Mouse (Mus musculus) neural tube, embryonic 12.5 days (tissue): ENCODE data around the gene Ddias. TPM values are rescaled to one million over a fixed set of nuclear protein-coding genes. Genes with fewer than 3 reads are reported as not detected.
"Not testable (repeated sequence)": the region's sequence is repeated elsewhere in the genome, so short reads cannot be mapped to it uniquely, and the experiment has no call there.

Source experiments
- ATAC-seq: fragments of 200-750 bp; cut with Nextera tagmentation; 2 replicates; pipeline ENCODE4 v1.8.0; 2017; ENCODE audit warnings: low read depth, mild to moderate bottlenecking, moderate TSS enrichment, moderate library complexity; ENCODE audit not compliant: low FRiP score
- H3K27ac ChIP-seq: fragments of 300-500 bp; sonication (generic); 2 replicates; pipeline ENCODE4 v1.5.1; 2016
- H3K27me3 ChIP-seq: fragments of 300-500 bp; sonication (generic); replicated peaks from 2 replicates; pipeline ENCODE4 v1.6.1; 2016; ENCODE audit warnings: mild to moderate bottlenecking
- H3K36me3 ChIP-seq: fragments of 300-500 bp; sonication (generic); 2 replicates; pipeline ENCODE4 v1.6.1; 2016; ENCODE audit warnings: mild to moderate bottlenecking
- H3K4me1 ChIP-seq: fragments of 300-500 bp; sonication (generic); 2 replicates; pipeline ENCODE4 v1.6.1; 2016
- H3K4me2 ChIP-seq: fragments of 300-500 bp; sonication (generic); replicated peaks from 2 replicates; pipeline ENCODE4 v1.6.1; 2016; ENCODE audit warnings: mild to moderate bottlenecking
- H3K4me3 ChIP-seq: fragments of 300-500 bp; sonication (generic); 2 replicates; pipeline ENCODE4 v1.5.1; 2016
- H3K9ac ChIP-seq: fragments of 300-500 bp; sonication (generic); 2 replicates; pipeline ENCODE4 v1.6.1; 2016; ENCODE audit warnings: mild to moderate bottlenecking
- H3K9me3 ChIP-seq: fragments of 300-500 bp; sonication (generic); 2 replicates; pipeline ENCODE4 v1.6.1; 2016; ENCODE audit warnings: mild to moderate bottlenecking
- WGBS: fragments of 180-500 bp; shearing (Covaris S2); methylation state at CpG from one replicate; pipeline ENCODE4 v1.1.7; 2016; 5-methylcytosine and 5-hydroxymethylcytosine counted together
- polyA plus RNA-seq: library from polyadenylated mRNA; unstranded; fragments of >200 nt; fragmentation: Nextera tagmentation; extraction: Ambion mirVana; gene quantifications from 2 replicates; pipeline ENCODE4 v1.2.1, GENCODE M21; 2016

Ddias gene
- 10.9 and 11.5 TPM in 2 replicates for polyA plus RNA-seq

- Histone ChIP-seq H3K9me3 (no peaks in the 10 kb centered on the region), H3K27me3 (no peaks in the 10 kb centered on the region), H3K4me2 (peak within 1 kb of the TSS; percentile 78), H3K27ac (peak within 1 kb of the TSS; percentile 94), H3K36me3 (no peaks in the 10 kb centered on the region), H3K4me3 (peak within 1 kb of the TSS; percentile 59), H3K4me1 (peaks cover 15% of the 10 kb centered on the region), H3K9ac (peak within 1 kb of the TSS; percentile 71)
- ATAC-seq: peak; percentile 94
- under 1% methylated on average over 53 of the region's 53 CpGs for WGBS
Measured at GRCm38 (mm10) chr7:92874116-92874675, at the start of gene Ddias, which contains the start of gene Prcp. Ddias (minus strand) TSS chr7:92874247. Prcp (plus strand) TSS chr7:92874470.

GRCm38 (mm10) chr7:92920857-92921172, 46.8 kb upstream of the Ddias start:
- Histone ChIP-seq H3K27me3 (no peaks in the 10 kb centered on the region), H3K4me3 (no peak overlapping the region), H3K4me1 (no peaks in the 10 kb centered on the region), H3K9me3 (no peaks in the 10 kb centered on the region), H3K4me2 (no peak overlapping the region), H3K36me3 (no peaks in the 10 kb centered on the region), H3K9ac (no peak overlapping the region), H3K27ac (no peak overlapping the region)
- 81% methylated on average over 2 of the region's 2 CpGs for WGBS
- ATAC-seq: no peak

- no peaks in the 10 kb centered on the region for H3K27me3 ChIP-seq
- H3K9ac ChIP-seq: no peak overlapping the region
- no peak overlapping the region for H3K4me3 ChIP-seq
- 84% methylated on average over 6 of the region's 6 CpGs for WGBS
- no peak overlapping the region for H3K27ac ChIP-seq
- no peak for ATAC-seq
- no peak overlapping the region for H3K4me2 ChIP-seq
- no peaks in the 10 kb centered on the region for H3K36me3 ChIP-seq
- H3K9me3 ChIP-seq: no peaks in the 10 kb centered on the region
- H3K4me1 ChIP-seq: no peaks in the 10 kb centered on the region
Measured at GRCm38 (mm10) chr7:92920172-92920856, 46.3 kb upstream of the Ddias start.

GRCm38 (mm10) chr7:92904285-92904684, 30.2 kb upstream of the Ddias start:
- not testable (repeated sequence) for H3K9ac ChIP-seq, H3K27ac ChIP-seq, H3K27me3 ChIP-seq, H3K4me1 ChIP-seq, H3K36me3 ChIP-seq, H3K4me3 ChIP-seq, H3K9me3 ChIP-seq, H3K4me2 ChIP-seq
- 63% methylated on average over 7 of the region's 7 CpGs for WGBS
- ATAC-seq: peak; percentile 49; the same call in 1 of the 2 replicates

- no peaks in the 10 kb centered on the region for H3K4me1 ChIP-seq
- no peaks in the 10 kb centered on the region for H3K9me3 ChIP-seq
- H3K9ac ChIP-seq: no peak overlapping the region
- peak; percentile 88 for ATAC-seq
- no peak overlapping the region for H3K4me3 ChIP-seq
- 48% methylated on average over 7 of the region's 7 CpGs for WGBS
- H3K27ac ChIP-seq: no peak overlapping the region
- H3K27me3 ChIP-seq: no peaks in the 10 kb centered on the region
- no peaks in the 10 kb centered on the region for H3K36me3 ChIP-seq
- no peak overlapping the region for H3K4me2 ChIP-seq
Measured at GRCm38 (mm10) chr7:92903360-92904038, 29.5 kb upstream of the Ddias start.

- Histone ChIP-seq H3K9me3 (no peaks in the 10 kb centered on the region), H3K27me3 (no peaks in the 10 kb centered on the region), H3K4me2 (no peak overlapping the region), H3K9ac (no peak overlapping the region), H3K36me3 (no peaks in the 10 kb centered on the region), H3K27ac (no peak overlapping the region), H3K4me3 (no peak overlapping the region), H3K4me1 (no peaks in the 10 kb centered on the region)
- 68% methylated on average over 2 of the region's 2 CpGs for WGBS
- ATAC-seq: no peak
Measured at GRCm38 (mm10) chr7:92897021-92897420, 23.0 kb upstream of the Ddias start.

- H3K4me2 ChIP-seq: no peak overlapping the region
- no peak overlapping the region for H3K4me3 ChIP-seq
- no peaks in the 10 kb centered on the region for H3K4me1 ChIP-seq
- ATAC-seq: no peak
- no peaks in the 10 kb centered on the region for H3K27me3 ChIP-seq
- H3K9me3 ChIP-seq: no peaks in the 10 kb centered on the region
- H3K36me3 ChIP-seq: no peaks in the 10 kb centered on the region
- WGBS: 90% methylated on average over 5 of the region's 5 CpGs
- no peak overlapping the region for H3K9ac ChIP-seq
- no peak overlapping the region for H3K27ac ChIP-seq
Measured at GRCm38 (mm10) chr7:92896036-92896435, 22.0 kb upstream of the Ddias start.

- Histone ChIP-seq H3K4me2 (no peak overlapping the region), H3K9ac (no peak overlapping the region), H3K4me3 (no peak overlapping the region), H3K27ac (no peak overlapping the region), H3K4me1 (no peaks in the 10 kb centered on the region), H3K36me3 (no peaks in the 10 kb centered on the region), H3K27me3 (no peaks in the 10 kb centered on the region), H3K9me3 (no peaks in the 10 kb centered on the region)
- 49% methylated on average over 3 of the region's 3 CpGs for WGBS
- ATAC-seq: no peak
Measured at GRCm38 (mm10) chr7:92893478-92893877, 19.4 kb upstream of the Ddias start.

- H3K36me3 ChIP-seq: no peaks in the 10 kb centered on the region
- no peak overlapping the region for H3K27ac ChIP-seq
- no peaks in the 10 kb centered on the region for H3K9me3 ChIP-seq
- H3K27me3 ChIP-seq: no peaks in the 10 kb centered on the region
- H3K4me2 ChIP-seq: no peak overlapping the region
- no peak overlapping the region for H3K4me3 ChIP-seq
- no peak overlapping the region for H3K9ac ChIP-seq
- 33% methylated on average over 4 of the region's 4 CpGs for WGBS
- no peak for ATAC-seq
- H3K4me1 ChIP-seq: no peaks in the 10 kb centered on the region
Measured at GRCm38 (mm10) chr7:92890618-92891230, 16.7 kb upstream of the Ddias start.

GRCm38 (mm10) chr7:92890211-92890610, 16.2 kb upstream of the Ddias start:
- no peak overlapping the region for H3K4me2 ChIP-seq
- H3K27me3 ChIP-seq: no peaks in the 10 kb centered on the region
- H3K9ac ChIP-seq: no peak overlapping the region
- no peaks in the 10 kb centered on the region for H3K36me3 ChIP-seq
- ATAC-seq: no peak
- H3K27ac ChIP-seq: no peak overlapping the region
- WGBS: 36% methylated on average over 1 of the region's 1 CpGs
- no peaks in the 10 kb centered on the region for H3K9me3 ChIP-seq
- H3K4me1 ChIP-seq: no peaks in the 10 kb centered on the region
- H3K4me3 ChIP-seq: no peak overlapping the region

GRCm38 (mm10) chr7:92887230-92887629, 13.2 kb upstream of the Ddias start:
- H3K4me3 ChIP-seq: no peak overlapping the region
- H3K4me2 ChIP-seq: no peak overlapping the region
- WGBS: 91% methylated on average over 5 of the region's 5 CpGs
- ATAC-seq: no peak
- H3K4me1 ChIP-seq: no peaks in the 10 kb centered on the region
- no peaks in the 10 kb centered on the region for H3K36me3 ChIP-seq
- H3K27me3 ChIP-seq: no peaks in the 10 kb centered on the region
- H3K9me3 ChIP-seq: no peaks in the 10 kb centered on the region
- no peak overlapping the region for H3K27ac ChIP-seq
- H3K9ac ChIP-seq: no peak overlapping the region

- Histone ChIP-seq H3K4me2 (no peak overlapping the region), H3K4me1 (no peaks in the 10 kb centered on the region), H3K36me3 (no peaks in the 10 kb centered on the region), H3K27ac (no peak overlapping the region), H3K4me3 (no peak overlapping the region), H3K9ac (no peak overlapping the region), H3K27me3 (no peaks in the 10 kb centered on the region), H3K9me3 (no peaks in the 10 kb centered on the region)
- 83% methylated on average over 7 of the region's 7 CpGs for WGBS
- no peak for ATAC-seq
Measured at GRCm38 (mm10) chr7:92886801-92887200, 12.8 kb upstream of the Ddias start.
